Mouse (Mus musculus): ENCODE measurements at regions not wholly inside any gene's neighbourhood (a gene's known extent, or its start where the extent isn't known, plus 50 kb on each side); places are given as distances from the start of the nearest gene placed in this dataset.
"Not testable (repeated sequence)": the region's sequence is repeated elsewhere in the genome, so short reads cannot be mapped to it uniquely, and the experiment has no call there.

DNA sequence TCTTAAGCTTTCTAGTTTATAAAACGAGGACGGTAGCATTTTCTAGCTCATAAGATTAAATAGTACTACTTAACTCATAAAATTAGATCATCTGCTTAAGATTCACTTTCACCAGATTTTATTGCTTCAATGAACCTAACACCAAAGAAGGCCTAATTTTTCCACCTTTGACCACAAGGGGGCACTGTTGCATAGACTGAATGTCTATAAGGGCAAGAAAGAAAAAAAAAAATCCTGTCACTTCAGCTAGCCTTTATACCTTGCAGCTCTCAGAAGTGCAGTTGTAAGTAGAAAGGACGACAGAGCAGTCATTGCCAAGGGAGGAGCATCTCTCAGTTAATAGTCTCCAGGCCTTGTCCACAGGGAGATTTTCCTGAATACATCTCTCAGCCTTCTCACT lies 447.7 kb downstream of the Dad1 start:
- ATAC-seq (ENCODE audit: poor library complexity, severe bottlenecking), result peak; percentile 47; the same call in 1 of the 2 replicates

GRCm38 (mm10) chr14:53803698-53804620 lies 449.9 kb downstream of the Dad1 start:
- ATAC-seq (ENCODE audit: poor library complexity, severe bottlenecking), result peak; percentile 72

- ATAC-seq (ENCODE audit: poor library complexity, severe bottlenecking), result 0 out of 2 replicates have a peak, but pooled peaks have one; percentile 18
These were observed 451.4 kb downstream of the Dad1 start for GRCm38 (mm10) chr14:53802547-53802946.

GRCm38 (mm10) chr14:53800508-53801136 lies 453.3 kb downstream of the Dad1 start:
- no peak; the same call in 1 of the 2 replicates for ATAC-seq (ENCODE audit: poor library complexity, severe bottlenecking)

DNA sequence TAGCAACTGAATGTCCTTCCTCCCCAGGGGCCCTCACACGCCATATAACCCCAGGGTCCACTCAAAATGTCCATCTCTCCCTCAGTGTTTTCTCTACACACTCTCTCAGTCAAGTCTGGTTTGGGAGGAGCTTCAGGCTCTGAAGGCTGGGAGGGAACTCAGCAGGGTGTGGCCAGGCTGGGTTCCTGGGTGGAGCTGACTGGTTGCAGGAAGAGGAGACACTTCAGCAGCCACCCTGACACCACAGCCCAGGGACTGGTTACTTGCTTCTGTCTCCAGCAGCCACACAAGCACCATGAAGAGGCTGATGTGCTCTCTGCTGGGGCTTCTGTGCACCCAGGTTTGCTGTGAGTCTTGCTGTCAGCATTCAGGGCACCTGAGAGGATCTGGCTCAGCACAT lies 458.7 kb downstream of the Dad1 start:
- ATAC-seq (ENCODE audit: poor library complexity, severe bottlenecking), result peak; percentile 79

DNA sequence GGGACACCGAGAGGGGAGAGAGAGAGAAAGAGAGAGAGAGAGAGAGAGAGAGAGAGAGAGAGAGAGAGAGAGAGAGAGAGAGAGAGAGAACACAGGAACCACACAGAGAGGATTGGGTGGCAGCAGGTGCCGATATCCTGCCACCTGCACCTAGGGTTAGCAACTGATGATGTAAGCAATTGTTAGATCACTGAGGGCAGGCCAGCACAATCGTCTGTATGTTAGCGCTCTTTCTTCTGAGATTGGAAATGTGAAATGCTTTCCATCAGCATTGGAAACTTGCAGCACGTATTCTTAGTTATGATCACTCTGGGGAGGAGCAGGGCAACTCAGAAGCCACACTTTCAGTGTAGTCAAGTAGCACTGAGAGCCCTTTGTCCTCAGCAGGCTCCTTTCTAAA lies 459.4 kb downstream of the Dad1 start:
- ATAC-seq (ENCODE audit: poor library complexity, severe bottlenecking), result no peak

- ATAC-seq (ENCODE audit: poor library complexity, severe bottlenecking), result not testable (repeated sequence)
These were observed 461.5 kb downstream of the Dad1 start for GRCm38 (mm10) chr14:53792432-53792831.

- ATAC-seq (ENCODE audit: poor library complexity, severe bottlenecking), result not testable (repeated sequence)
These were observed 468.4 kb downstream of the Dad1 start for GRCm38 (mm10) chr14:53785547-53785946.

- ATAC-seq (ENCODE audit: poor library complexity, severe bottlenecking), result no peak
These were observed 476.5 kb downstream of the Dad1 start for GRCm38 (mm10) chr14:53777375-53777774.

- ATAC-seq (ENCODE audit: poor library complexity, severe bottlenecking), result not testable (repeated sequence)
These were observed 477.2 kb downstream of the Dad1 start for GRCm38 (mm10) chr14:53776717-53777116.

- peak; percentile 90 for ATAC-seq (ENCODE audit: poor library complexity, severe bottlenecking)
These were observed 487.4 kb downstream of the Dad1 start for GRCm38 (mm10) chr14:53766501-53766900.

GRCm38 (mm10) chr14:53765918-53766317 lies 488.0 kb downstream of the Dad1 start:
- ATAC-seq (ENCODE audit: poor library complexity, severe bottlenecking), result not testable (repeated sequence)

DNA sequence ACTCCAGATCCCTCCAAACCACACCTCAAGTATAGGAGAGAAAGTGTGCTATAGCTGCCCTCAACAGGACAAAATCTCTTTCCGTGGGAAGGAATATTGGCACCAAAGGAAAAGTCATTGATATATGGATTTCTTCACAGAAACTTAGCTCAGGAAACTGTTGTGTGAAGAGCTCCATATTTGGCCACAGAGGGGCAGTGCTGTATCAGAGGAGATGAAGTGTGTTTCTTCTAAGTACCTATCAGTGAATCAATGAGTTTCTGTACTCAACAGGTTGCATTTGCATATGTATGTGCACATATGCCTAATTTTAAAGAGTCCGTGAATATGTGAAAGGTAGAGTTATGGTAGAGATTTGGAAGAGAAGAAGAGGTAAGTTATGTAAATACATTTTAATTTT lies 493.3 kb downstream of the Dad1 start:
- ATAC-seq (ENCODE audit: poor library complexity, severe bottlenecking), result 0 out of 2 replicates have a peak, but pooled peaks have one; percentile 44

GRCm38 (mm10) chr14:53757782-53758181 lies 496.1 kb downstream of the Dad1 start:
- peak; percentile 82 for ATAC-seq (ENCODE audit: poor library complexity, severe bottlenecking)

DNA sequence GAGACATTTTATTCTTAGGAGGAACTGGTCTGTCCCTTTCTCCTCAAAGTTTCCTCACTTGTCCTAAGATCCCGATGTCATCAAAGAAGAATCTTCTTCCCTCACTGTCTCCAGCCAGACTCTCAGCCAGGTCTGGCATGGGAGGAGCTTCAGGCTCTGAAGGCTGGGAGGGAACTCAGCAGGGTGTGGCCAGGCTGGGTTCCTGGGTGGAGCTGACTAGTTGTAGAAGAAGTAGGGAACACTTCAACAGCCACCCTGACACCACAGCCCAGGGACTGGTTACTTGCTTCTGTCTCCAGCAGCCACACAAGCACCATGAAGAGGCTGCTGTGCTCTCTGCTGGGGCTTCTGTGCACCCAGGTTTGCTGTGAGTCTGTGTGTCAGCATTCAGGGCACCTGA lies 496.8 kb downstream of the Dad1 start:
- ATAC-seq (ENCODE audit: poor library complexity, severe bottlenecking), result peak; percentile 39; the same call in 1 of the 2 replicates

DNA sequence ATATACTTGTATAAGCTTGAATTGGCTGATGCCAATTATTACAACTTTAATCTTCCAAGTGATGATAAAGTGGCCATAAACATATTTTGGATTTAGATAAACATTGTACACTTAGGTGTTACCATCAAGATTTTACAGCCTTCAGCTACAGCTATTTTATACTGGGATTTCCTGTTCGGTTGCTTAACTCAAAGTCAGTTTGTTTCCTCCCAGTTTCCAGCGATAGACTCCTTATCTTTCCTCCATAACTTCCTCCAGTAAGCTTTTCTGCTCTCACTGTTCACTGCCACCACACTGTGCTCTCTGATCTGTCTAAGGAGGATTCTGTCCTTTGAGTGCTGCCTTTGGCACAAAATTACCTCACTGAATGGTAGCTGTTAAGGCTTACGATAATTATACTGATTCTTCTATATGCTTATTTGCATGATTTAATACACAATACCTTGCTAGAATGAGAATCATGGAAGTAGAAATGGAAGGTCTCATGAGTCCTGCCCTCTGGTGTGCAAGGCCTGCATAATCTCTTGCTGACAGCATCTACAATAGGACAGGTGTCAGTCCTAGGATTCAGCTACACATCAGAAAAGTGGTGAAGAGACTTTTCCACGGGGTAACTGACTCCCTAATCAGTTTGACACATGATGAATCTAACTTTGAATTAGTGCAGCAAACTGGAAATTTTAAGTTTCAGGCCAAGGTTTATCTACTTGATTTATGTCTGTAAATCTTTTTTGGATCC lies 503.0 kb downstream of the Dad1 start:
- no peak for ATAC-seq (ENCODE audit: poor library complexity, severe bottlenecking)

DNA sequence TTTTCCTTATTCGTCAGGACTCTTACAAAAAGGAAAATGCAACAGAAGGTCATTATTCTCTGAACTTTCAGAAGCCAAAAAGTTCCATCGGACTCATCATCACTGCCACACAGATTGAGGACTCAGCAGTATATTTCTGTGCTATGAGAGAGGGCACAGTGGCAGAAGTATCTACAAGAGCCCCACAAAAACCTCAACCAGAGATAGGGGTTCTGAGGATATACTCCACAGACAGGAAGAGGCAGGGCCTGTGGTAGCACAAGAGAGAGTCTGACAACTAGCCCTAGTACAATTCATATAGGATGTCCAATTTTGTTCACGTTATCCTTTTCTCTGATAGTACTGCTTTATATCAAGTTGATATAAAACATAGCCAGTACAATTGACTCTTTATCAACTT lies 510.4 kb downstream of the Dad1 start:
- peak; percentile 64 for ATAC-seq (ENCODE audit: poor library complexity, severe bottlenecking)

DNA sequence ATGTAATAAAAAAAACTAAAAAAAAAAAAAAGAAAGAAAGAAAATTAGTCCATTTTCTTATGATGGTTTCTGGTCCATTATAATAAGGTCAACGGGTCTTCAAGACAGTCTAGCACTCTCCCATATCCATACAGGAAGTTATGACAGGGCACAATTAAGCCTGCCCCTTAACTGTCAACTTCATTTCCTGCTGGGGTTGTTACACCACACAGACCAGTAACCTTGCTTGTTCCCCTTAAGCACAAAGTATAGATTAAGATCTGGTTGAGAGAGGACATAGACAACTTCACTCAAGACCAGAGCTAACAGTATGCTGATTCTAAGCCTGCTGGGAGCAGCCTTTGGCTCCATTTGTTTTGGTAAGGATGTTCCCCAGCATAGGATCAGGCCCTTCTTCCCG lies 511.0 kb downstream of the Dad1 start:
- peak; percentile 79 for ATAC-seq (ENCODE audit: poor library complexity, severe bottlenecking)

GRCm38 (mm10) chr14:53741246-53741645 lies 512.7 kb downstream of the Dad1 start:
- ATAC-seq (ENCODE audit: poor library complexity, severe bottlenecking), result peak; percentile 58

GRCm38 (mm10) chr14:53737962-53738361 lies 515.9 kb downstream of the Dad1 start:
- peak; percentile 76 for ATAC-seq (ENCODE audit: poor library complexity, severe bottlenecking)

GRCm38 (mm10) chr14:53736274-53736673 lies 517.6 kb downstream of the Dad1 start:
- not testable (repeated sequence) for ATAC-seq (ENCODE audit: poor library complexity, severe bottlenecking)
